ENCODE assay signal across 13 mouse cellular contexts in genomic region chr5:75589552-75590346, GRCm38 (mm10). TPM values are rescaled to one million over a fixed set of nuclear protein-coding genes. Genes with fewer than 3 reads are reported as not detected.
A peak's percentile ranks its signal among the peaks of the same experiment; 100 is the strongest.
DNase-seq lines count a peak whose midpoint lies in the region; ATAC-seq and TF ChIP-seq lines count a peak whose summit lies in the region.
"Had no signal": no experiment of that assay in that cellular context is flagged by ENCODE, and none has a peak within 500 bp of the region (broad histone marks: within the 10 kb centered on the region; RNA-seq: fewer than 3 reads in every experiment).

No protein-coding gene starts in this region.

- H3K9ac ChIP-seq in lung, postnatal 0 days (replicated peaks; ENCODE audit: low read depth), result no peak overlapping the region
- H3K9ac ChIP-seq: kidney, embryonic 15.5 days had no signal

- no peaks in the 10 kb centered on the region for H3K9me3 ChIP-seq in lung, postnatal 0 days (ENCODE audit: low read length)
- H3K9me3 ChIP-seq in limb, embryonic 10.5 days (replicated peaks), result no peaks in the 10 kb centered on the region
- H3K9me3 ChIP-seq: kidney, embryonic 15.5 days had no signal

- peak; percentile 69 for ATAC-seq in lung, postnatal 0 days
- ATAC-seq: forebrain, embryonic 16.5 days had no signal

- no peak for TF ChIP-seq POLR2A in kidney, adult 2 months (IDR thresholded peaks at IDR 0.05; ENCODE audit: low read depth, low read length)

- H3K4me1 ChIP-seq in kidney, adult 2 months (ENCODE audit: control insufficient read depth, insufficient read depth, low read length), result no peaks in the 10 kb centered on the region
- no peaks in the 10 kb centered on the region for H3K4me1 ChIP-seq in lung, postnatal 0 days (ENCODE audit: insufficient read depth, low read depth, low read length)
- H3K4me1 ChIP-seq in limb, embryonic 10.5 days, result peaks cover 18% of the 10 kb centered on the region

- H3K27ac ChIP-seq in kidney, adult 2 months (ENCODE audit: insufficient read depth, low read depth, low read length), result no peak overlapping the region
- H3K27ac ChIP-seq in lung, postnatal 0 days (ENCODE audit: low read length), result peak overlapping the region; percentile 7; the same call in 1 of the 2 replicates
- no peak overlapping the region for H3K27ac ChIP-seq in limb, embryonic 10.5 days
- H3K27ac ChIP-seq: kidney, embryonic 15.5 days had no signal

- peak; percentile 10 for DNase-seq in kidney, adult 2 months
- DNase-seq in kidney, adult 8-10 months, result no peak
- DNase-seq in 3T3-L1 (ENCODE audit: low read depth, low spot score), result peak; percentile 8
- DNase-seq in ES-CJ7 (ENCODE audit: low read depth, low spot score), result peak; percentile 32
- DNase-seq in lung, postnatal 0 days (ENCODE audit: low spot score), result peak; percentile 45
- no peak for DNase-seq in limb, embryonic 10.5 days (ENCODE audit: low spot score)
- DNase-seq in spleen, adult 18-20 months, result no peak
- DNase-seq: cerebellum, adult 11-12 months; heart, adult 11 months; layer of hippocampus, adult 9-11 months; thymus, adult 18-20 months had no signal

- peak; percentile 72 for TF ChIP-seq EP300 in lung, postnatal 0 days (IDR thresholded peaks at IDR 0.05)

- 0 out of 2 replicates have a peak overlapping the region, but pooled peaks have one; percentile 6 for H3K4me2 ChIP-seq in lung, postnatal 0 days (replicated peaks; ENCODE audit: low read depth, low read length)
- H3K4me2 ChIP-seq: kidney, embryonic 15.5 days had no signal

- 61% methylated on average over 15 of the region's 15 CpGs for WGBS in kidney, adult 2 months
- 59% methylated on average over 15 of the region's 15 CpGs for WGBS in lung, postnatal 0 days
- WGBS in limb, embryonic 10.5 days, result 80% methylated on average over 15 of the region's 15 CpGs

- no peak for TF ChIP-seq CTCF in kidney, adult 2 months (conservative IDR thresholded peaks at IDR 0.05; ENCODE audit: insufficient read depth, insufficient read length, low read depth, low read length)
- no peak for TF ChIP-seq CTCF in lung, postnatal 0 days (IDR thresholded peaks at IDR 0.05)

- H3K36me3 ChIP-seq in kidney, adult 2 months (ENCODE audit: control insufficient read depth, insufficient read depth, low read length), result no peaks in the 10 kb centered on the region
- H3K36me3 ChIP-seq in lung, postnatal 0 days (ENCODE audit: insufficient read depth, low read length), result no peaks in the 10 kb centered on the region
- no peaks in the 10 kb centered on the region for H3K36me3 ChIP-seq in limb, embryonic 10.5 days
- H3K36me3 ChIP-seq: kidney, embryonic 15.5 days had no signal

- no peak overlapping the region for H3K4me3 ChIP-seq in kidney, adult 2 months (ENCODE audit: insufficient read depth, low read depth, low read length)
- H3K4me3 ChIP-seq in lung, postnatal 0 days (ENCODE audit: low read depth, low read length), result no peak overlapping the region
- no peak overlapping the region for H3K4me3 ChIP-seq in limb, embryonic 10.5 days
- H3K4me3 ChIP-seq: kidney, embryonic 15.5 days had no signal

- no peaks in the 10 kb centered on the region for H3K27me3 ChIP-seq in kidney, adult 2 months (replicated peaks; ENCODE audit: control insufficient read depth, insufficient read depth, low read length)
- H3K27me3 ChIP-seq in lung, postnatal 0 days (replicated peaks; ENCODE audit: insufficient read depth, low read length), result no peaks in the 10 kb centered on the region
- H3K27me3 ChIP-seq in limb, embryonic 10.5 days (ENCODE audit: low read depth, poor library complexity, severe bottlenecking), result no peaks in the 10 kb centered on the region
- H3K27me3 ChIP-seq: kidney, embryonic 15.5 days had no signal

RNA-seq across cellular contexts. Expression of gene Kit, which starts 15.0 kb away (rescaled TPM):
- polyA plus RNA-seq in kidney, adult 2 months (2012; rRNA removed), result 15.2 and 15.6 TPM in 2 replicates
- polyA plus RNA-seq in lung, postnatal 0 days (2015; fragmentation: Nextera tagmentation; extraction: Ambion mirVana), result 30.0 and 36.9 TPM in 2 replicates
- 12.8 and 14.5 TPM in 2 replicates for polyA plus RNA-seq in limb, embryonic 10.5 days (2016; fragmentation: Nextera tagmentation; extraction: Ambion mirVana)

Comparison
In these comparisons a context has a peak if more than half of its experiments do, and no peak if none do; other contexts are left out.
1. DNase-seq: peak in kidney, adult 2 months (single experiment), 3T3-L1 (single experiment), ES-CJ7 (single experiment) and lung, postnatal 0 days (single experiment); none in kidney, adult 8-10 months (0 of 2), limb, embryonic 10.5 days (single experiment) and spleen, adult 18-20 months (0 of 2).